Mouse (Mus musculus) adrenal gland, postnatal 36 days (tissue): ENCODE measurements at regions not wholly inside any gene's neighbourhood (a gene's known extent, or its start where the extent isn't known, plus 50 kb on each side); places are given as distances from the start of the nearest gene placed in this dataset.

Experiments used
- DNase-seq, 2 experiments: peaks; one replicate each; pipeline ENCODE4 v3.0.0; 2021; ENCODE audit warnings: mixed read lengths in 1 of 2

DNA sequence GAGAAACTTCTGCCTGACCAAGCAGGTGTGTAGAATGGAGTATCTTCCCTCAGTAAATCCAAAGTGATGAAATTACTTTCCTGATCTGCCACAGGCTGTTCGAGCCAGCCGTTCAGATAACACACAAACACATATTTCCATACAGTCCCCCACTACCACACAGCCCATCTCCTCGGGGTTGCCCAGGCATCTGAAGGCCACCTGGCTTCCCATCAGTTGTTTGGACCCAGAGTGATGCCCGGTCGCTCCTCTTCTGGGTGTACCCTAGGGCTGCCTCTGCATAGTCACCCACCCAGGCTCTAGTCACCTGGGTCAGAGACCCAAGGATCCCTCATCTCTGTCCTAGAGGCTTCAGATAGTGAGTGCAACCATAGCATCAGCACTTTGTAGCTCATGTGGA lies 107.9 kb downstream of the CK137956 start:
- no peak for DNase-seq

GRCm38 (mm10) chr4:127861319-127862117 lies 109.2 kb downstream of the CK137956 start:
- DNase-seq: no peak

DNA sequence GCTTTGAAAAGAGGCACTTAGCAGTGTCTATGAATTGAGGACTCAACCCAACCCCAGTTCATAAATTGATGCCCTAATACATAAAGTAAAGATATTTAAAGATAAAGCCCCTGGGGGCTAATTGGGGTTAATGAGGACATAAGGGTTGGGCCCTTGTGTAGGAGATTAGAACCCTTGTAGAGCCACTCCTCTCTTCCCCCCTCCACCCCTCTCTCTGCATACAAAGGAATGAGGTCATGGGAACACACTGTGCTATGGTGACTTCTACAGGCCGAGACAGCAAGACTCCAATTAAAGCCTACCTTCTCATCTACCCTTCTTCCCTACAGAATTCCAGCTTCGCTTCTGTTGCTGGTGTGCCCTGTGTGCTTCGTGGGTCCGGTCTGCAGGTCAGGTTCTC lies 110.5 kb downstream of the CK137956 start:
- no peak for DNase-seq

- no peak for DNase-seq
These were observed 111.2 kb downstream of the CK137956 start for GRCm38 (mm10) chr4:127859505-127859904.

DNA sequence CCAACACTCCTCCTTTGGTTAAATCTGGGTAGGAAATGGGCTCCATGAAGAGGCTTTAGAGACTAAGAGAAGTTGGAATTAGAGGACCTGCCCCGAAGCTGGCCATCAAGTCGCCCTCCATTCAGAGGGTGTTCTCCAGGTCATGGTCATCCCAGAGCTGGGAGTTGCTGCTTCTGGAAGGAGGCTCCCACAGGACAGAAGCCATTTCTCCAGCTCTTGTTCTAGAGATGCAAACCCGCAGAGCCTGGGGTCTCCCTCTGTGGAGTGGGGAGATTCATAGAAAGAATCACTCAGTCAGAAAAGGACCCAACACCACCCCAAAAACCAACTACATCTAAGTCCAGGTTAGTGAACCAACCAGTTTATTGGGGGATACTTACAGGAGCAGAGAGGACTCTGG lies 112.2 kb downstream of the CK137956 start:
- no peak for DNase-seq

DNA sequence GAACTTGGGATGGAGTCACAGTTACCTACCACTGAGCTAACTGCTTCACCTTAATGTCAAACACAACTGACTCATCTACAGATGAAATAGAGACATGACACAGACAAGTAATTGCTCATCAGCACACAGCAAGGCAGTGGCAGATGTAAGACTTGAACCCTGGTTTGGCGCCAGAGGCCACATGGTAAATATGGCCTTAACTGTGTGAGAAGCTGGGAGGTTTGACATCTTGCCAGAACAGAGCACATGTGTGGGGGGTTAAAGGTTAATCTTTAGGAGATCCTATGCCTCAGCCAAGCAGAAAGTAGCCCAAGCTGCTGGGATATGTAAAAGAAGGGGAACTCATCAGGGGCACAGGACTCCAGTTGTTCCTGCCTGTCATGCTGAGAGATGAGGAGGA lies 114.9 kb downstream of the CK137956 start:
- peak in 1 of 2 experiments; percentile 9 for DNase-seq

- DNase-seq: no peak
These were observed 115.9 kb downstream of the CK137956 start for GRCm38 (mm10) chr4:127854776-127855409.

GRCm38 (mm10) chr4:127849306-127849705 lies 121.4 kb downstream of the CK137956 start:
- no peak for DNase-seq

DNA sequence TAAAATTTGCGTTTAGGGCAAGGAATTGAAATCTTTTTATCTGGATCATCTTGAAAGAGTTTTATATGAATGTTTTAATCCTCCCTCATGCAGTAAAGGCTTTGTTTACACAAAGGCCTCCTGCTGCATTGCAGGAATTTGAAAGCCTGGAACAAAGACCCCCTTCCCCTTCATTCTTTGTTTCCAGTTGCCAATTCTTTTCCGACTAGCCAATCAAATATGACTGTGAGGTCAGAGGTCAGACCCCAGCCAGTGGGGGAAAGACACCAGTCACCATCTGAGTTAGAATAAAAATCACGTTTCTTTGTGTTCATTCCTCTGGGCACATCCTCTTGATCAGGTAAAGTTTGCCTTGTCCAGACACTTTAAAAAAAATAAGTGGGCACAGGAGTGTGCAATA lies 124.4 kb downstream of the CK137956 start:
- no peak for DNase-seq

GRCm38 (mm10) chr4:127843421-127843820 lies 127.3 kb downstream of the CK137956 start:
- DNase-seq: no peak

DNA sequence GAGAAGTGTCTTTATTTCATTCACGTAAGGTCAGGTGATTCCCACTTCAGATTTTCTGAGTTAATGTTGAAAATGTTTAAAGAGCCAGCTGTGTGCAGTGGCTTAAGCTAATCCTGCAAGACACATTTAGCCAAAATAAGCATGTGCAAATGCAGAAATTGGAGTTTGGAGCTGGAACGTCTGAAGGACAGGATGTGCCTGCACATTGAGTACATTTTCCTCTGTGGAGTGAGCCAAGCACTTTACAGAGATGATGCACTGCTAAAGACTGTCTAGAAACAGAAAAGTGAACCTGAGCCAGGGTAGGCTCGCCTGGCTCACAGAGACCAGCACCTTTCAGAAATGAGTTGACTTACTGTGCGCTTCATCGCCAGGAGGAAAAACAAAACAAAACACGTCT lies 137.1 kb downstream of the CK137956 start:
- no peak for DNase-seq

GRCm38 (mm10) chr4:127826988-127827387 lies 143.8 kb downstream of the CK137956 start:
- no peak for DNase-seq

- DNase-seq: peak; percentile 36 to 41
These were observed 151.2 kb downstream of the CK137956 start for GRCm38 (mm10) chr4:127819501-127819900.

DNA sequence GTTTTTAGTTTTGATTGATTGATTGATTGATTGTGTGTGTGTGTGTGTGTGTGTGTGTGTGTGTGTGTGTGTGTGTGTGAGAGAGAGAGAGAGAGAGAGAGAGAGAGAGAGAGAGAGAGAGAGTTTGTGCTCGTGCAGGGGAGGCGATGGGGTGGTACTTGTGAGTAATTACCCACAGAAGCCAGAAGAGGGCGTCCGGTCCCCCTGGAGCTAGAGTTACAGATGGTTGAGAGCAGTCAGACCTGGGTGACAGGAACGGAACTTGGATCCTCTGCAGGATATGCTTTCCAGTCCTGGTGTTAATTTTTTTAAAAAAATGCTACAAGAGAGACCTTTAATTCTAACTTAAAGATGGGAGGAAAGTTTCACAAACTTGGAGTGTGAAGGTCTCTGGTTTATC lies 151.7 kb downstream of the CK137956 start:
- no peak for DNase-seq

DNA sequence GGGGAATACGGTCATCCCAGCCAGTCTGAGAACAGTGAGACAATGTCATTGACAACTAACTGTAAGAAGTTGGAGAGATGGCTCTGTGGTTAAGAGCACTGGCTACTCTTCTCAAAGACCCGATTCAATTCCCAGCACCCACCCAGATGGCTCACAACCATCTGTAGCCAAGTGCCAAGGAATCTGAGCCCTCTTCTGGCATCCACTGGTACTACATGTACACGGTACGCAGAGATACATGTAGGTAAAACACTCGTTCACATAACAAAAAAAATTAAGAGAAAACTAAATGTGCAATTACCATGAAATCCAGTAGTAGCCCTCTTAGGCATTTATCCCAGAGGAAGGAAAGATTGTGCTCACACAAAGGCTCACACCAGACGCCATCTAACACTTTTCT lies 156.1 kb downstream of the CK137956 start:
- DNase-seq: no peak

GRCm38 (mm10) chr4:127812047-127812545 lies 158.7 kb downstream of the CK137956 start:
- no peak for DNase-seq

DNA sequence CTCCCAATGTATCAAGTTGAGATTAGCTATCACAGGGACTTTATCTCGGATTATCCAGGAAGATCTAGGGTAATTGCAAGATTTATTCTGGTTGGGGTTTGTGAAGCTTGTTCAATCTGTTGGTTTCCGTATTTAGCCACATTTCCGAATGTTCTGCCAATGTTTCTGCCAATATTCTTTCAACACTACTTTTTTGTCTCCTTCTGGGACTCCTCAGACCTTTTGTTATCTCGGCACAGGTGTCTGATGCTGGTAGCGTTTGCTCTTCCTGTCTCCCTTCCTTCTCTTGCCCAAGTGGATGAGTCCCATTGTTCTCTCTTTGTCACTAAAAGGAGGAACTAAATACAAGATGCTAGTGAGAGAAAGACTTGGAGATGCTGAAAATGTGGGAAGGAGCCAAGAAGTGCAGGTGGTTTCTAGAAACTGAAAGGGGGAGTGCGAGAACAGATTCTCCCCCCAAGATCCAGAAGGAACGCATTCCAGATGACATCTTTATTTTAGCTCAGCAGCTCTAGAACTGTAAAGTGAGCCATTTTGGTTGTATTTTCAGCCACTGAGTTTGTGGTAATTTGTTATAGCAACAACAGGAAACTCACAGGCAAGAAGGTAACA lies 159.7 kb downstream of the CK137956 start:
- DNase-seq: no peak

- DNase-seq: peak; percentile 29 to 52
These were observed 161.7 kb downstream of the CK137956 start for GRCm38 (mm10) chr4:127809006-127809405.

DNA sequence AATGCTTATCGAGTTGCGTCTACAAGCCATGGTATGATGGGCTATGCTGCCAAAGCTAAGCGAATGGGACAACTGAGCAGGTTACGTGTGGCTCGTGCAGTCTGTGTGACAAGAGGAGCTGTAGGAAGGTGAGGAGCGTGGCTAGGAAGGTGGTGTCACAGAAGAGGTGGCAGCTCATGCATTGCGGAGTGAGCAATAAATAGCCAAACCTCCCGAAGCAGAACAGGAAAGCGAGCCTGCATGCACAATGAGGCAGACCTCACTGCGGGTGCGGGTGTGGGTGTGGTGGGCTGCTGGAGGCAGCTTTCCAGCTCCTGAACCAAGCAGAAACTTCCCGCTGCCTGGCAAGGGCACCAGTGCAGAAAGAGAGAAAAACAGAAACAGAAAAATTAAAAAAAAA lies 181.5 kb downstream of the CK137956 start:
- DNase-seq: no peak

- peak; percentile 13 to 39 for DNase-seq
These were observed 185.0 kb downstream of the CK137956 start for GRCm38 (mm10) chr4:127785786-127786185.

- DNase-seq: no peak
These were observed 198.7 kb downstream of the CK137956 start for GRCm38 (mm10) chr4:127771966-127772500.

- no peak for DNase-seq
These were observed 207.0 kb downstream of the CK137956 start for GRCm38 (mm10) chr4:127763736-127764135.

DNA sequence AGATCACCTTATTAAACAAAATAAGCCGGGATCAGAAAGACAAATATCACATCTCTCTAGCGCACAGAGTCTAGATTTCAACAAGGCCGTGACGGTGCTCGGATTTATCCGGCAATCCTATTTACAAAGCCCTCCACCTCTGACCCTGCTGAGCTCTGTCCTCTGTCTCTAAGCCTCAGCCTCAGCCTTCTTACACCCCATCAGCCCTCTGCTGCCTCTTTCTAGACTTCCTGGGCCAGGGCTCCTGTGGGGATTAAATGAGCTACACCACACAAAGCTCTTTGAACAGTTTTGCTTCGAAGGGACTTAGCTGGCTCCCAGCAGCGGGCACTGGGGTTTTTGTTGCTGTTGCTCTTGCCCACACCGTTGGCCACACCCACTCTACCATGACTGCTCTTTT lies 211.8 kb downstream of the CK137956 start:
- DNase-seq: no peak
